Mouse (Mus musculus): ENCODE data around the gene Ncs1. TPM values are rescaled to one million over a fixed set of nuclear protein-coding genes. Genes with fewer than 3 reads are reported as not detected.

The Ncs1 gene
- polyA plus RNA-seq, 1 experiment from 2014 or later = 67.4 TPM

GRCm38 (mm10) chr2:31263746-31264378 is 18.2 kb downstream of the Ncs1 start:
- DNase-seq (ENCODE audit: low spot score, missing footprints) (no peak), ATAC-seq (ENCODE audit: low FRiP score) (no peak)
- Histone ChIP-seq H3K9ac (ENCODE audit: low read length) (0 out of 2 replicates have a peak overlapping the region, but pooled peaks have one; percentile 16), H3K27ac (ENCODE audit: low read depth, low read length) (no peak overlapping the region), H3K36me3 (ENCODE audit: control insufficient read depth, insufficient read depth, low read length) (no peaks in the 10 kb centered on the region), H3K27me3 (ENCODE audit: control insufficient read depth, insufficient read depth, low read length) (no peaks in the 10 kb centered on the region), H3K4me2 (no peak overlapping the region), H3K4me3 (ENCODE audit: low read depth, low read length) (no peak overlapping the region), H3K9me3 (ENCODE audit: control insufficient read depth, low read length) (no peaks in the 10 kb centered on the region), H3K4me1 (ENCODE audit: control insufficient read depth, insufficient read depth, low read length) (peaks cover 54% of the 10 kb centered on the region)
- 59% methylated on average over 10 of the region's 10 CpGs for WGBS

- peak; percentile 88 for DNase-seq (ENCODE audit: low spot score, missing footprints)
- Histone ChIP-seq H3K36me3 (ENCODE audit: control insufficient read depth, insufficient read depth, low read length) (no peaks in the 10 kb centered on the region), H3K4me3 (ENCODE audit: low read depth, low read length) (no peak overlapping the region), H3K9ac (ENCODE audit: low read length) (no peak overlapping the region), H3K4me1 (ENCODE audit: control insufficient read depth, insufficient read depth, low read length) (peaks cover 46% of the 10 kb centered on the region), H3K27ac (ENCODE audit: low read depth, low read length) (peak overlapping the region; percentile 48; the same call in 1 of the 2 replicates), H3K4me2 (no peak overlapping the region), H3K27me3 (ENCODE audit: control insufficient read depth, insufficient read depth, low read length) (no peaks in the 10 kb centered on the region), H3K9me3 (ENCODE audit: control insufficient read depth, low read length) (no peaks in the 10 kb centered on the region)
- ATAC-seq (ENCODE audit: low FRiP score) = peak; percentile 69
- 20% methylated on average over 6 of the region's 6 CpGs for WGBS
These were observed 21.8 kb downstream of the Ncs1 start for GRCm38 (mm10) chr2:31267447-31267846.

- WGBS = 36% methylated on average over 5 of the region's 5 CpGs
- Histone ChIP-seq H3K27me3 (ENCODE audit: control insufficient read depth, insufficient read depth, low read length) (no peaks in the 10 kb centered on the region), H3K4me3 (ENCODE audit: low read depth, low read length) (no peak overlapping the region), H3K4me2 (no peak overlapping the region), H3K4me1 (ENCODE audit: control insufficient read depth, insufficient read depth, low read length) (peaks cover 46% of the 10 kb centered on the region), H3K9me3 (ENCODE audit: control insufficient read depth, low read length) (no peaks in the 10 kb centered on the region), H3K9ac (ENCODE audit: low read length) (no peak overlapping the region), H3K27ac (ENCODE audit: low read depth, low read length) (no peak overlapping the region), H3K36me3 (ENCODE audit: control insufficient read depth, insufficient read depth, low read length) (no peaks in the 10 kb centered on the region)
- no peak for ATAC-seq (ENCODE audit: low FRiP score)
- DNase-seq (ENCODE audit: low spot score, missing footprints) = no peak
These were observed 23.0 kb downstream of the Ncs1 start for GRCm38 (mm10) chr2:31268631-31269030.

- Histone ChIP-seq H3K4me3 (ENCODE audit: low read depth, low read length) (no peak overlapping the region), H3K9ac (ENCODE audit: low read length) (no peak overlapping the region), H3K4me2 (no peak overlapping the region), H3K4me1 (ENCODE audit: control insufficient read depth, insufficient read depth, low read length) (peaks cover 42% of the 10 kb centered on the region), H3K36me3 (ENCODE audit: control insufficient read depth, insufficient read depth, low read length) (no peaks in the 10 kb centered on the region), H3K27ac (ENCODE audit: low read depth, low read length) (no peak overlapping the region), H3K9me3 (ENCODE audit: control insufficient read depth, low read length) (no peaks in the 10 kb centered on the region), H3K27me3 (ENCODE audit: control insufficient read depth, insufficient read depth, low read length) (no peaks in the 10 kb centered on the region)
- no peak for ATAC-seq (ENCODE audit: low FRiP score)
- WGBS = 91% methylated on average over 6 of the region's 6 CpGs
- no peak for DNase-seq (ENCODE audit: low spot score, missing footprints)
These were observed 23.6 kb downstream of the Ncs1 start for GRCm38 (mm10) chr2:31269188-31269587.

GRCm38 (mm10) chr2:31269847-31270246 is 24.2 kb downstream of the Ncs1 start:
- no peaks in the 10 kb centered on the region for H3K27me3 ChIP-seq (ENCODE audit: control insufficient read depth, insufficient read depth, low read length)
- no peaks in the 10 kb centered on the region for H3K36me3 ChIP-seq (ENCODE audit: control insufficient read depth, insufficient read depth, low read length)
- no peak overlapping the region for H3K27ac ChIP-seq (ENCODE audit: low read depth, low read length)
- ATAC-seq (ENCODE audit: low FRiP score) (no peak), DNase-seq (ENCODE audit: low spot score, missing footprints) (no peak)
- no peak overlapping the region for H3K4me3 ChIP-seq (ENCODE audit: low read depth, low read length)
- H3K9ac ChIP-seq (ENCODE audit: low read length) = no peak overlapping the region
- H3K4me2 ChIP-seq = no peak overlapping the region
- no peaks in the 10 kb centered on the region for H3K9me3 ChIP-seq (ENCODE audit: control insufficient read depth, low read length)
- 92% methylated on average over 10 of the region's 10 CpGs for WGBS
- H3K4me1 ChIP-seq (ENCODE audit: control insufficient read depth, insufficient read depth, low read length) = peaks cover 35% of the 10 kb centered on the region

GRCm38 (mm10) chr2:31270470-31270869 is 24.8 kb downstream of the Ncs1 start:
- no peak overlapping the region for H3K4me3 ChIP-seq (ENCODE audit: low read depth, low read length)
- peaks cover 29% of the 10 kb centered on the region for H3K4me1 ChIP-seq (ENCODE audit: control insufficient read depth, insufficient read depth, low read length)
- 0 out of 2 replicates have a peak, but pooled peaks cover under 1% of the 10 kb centered on the region for H3K36me3 ChIP-seq (ENCODE audit: control insufficient read depth, insufficient read depth, low read length)
- WGBS = 90% methylated on average over 8 of the region's 8 CpGs
- H3K27me3 ChIP-seq (ENCODE audit: control insufficient read depth, insufficient read depth, low read length) = no peaks in the 10 kb centered on the region
- H3K4me2 ChIP-seq = no peak overlapping the region
- no peak overlapping the region for H3K9ac ChIP-seq (ENCODE audit: low read length)
- no peak overlapping the region for H3K27ac ChIP-seq (ENCODE audit: low read depth, low read length)
- DNase-seq (ENCODE audit: low spot score, missing footprints) (no peak), ATAC-seq (ENCODE audit: low FRiP score) (no peak)
- H3K9me3 ChIP-seq (ENCODE audit: control insufficient read depth, low read length) = no peaks in the 10 kb centered on the region

- Histone ChIP-seq H3K4me1 (ENCODE audit: control insufficient read depth, insufficient read depth, low read length) (peaks cover 24% of the 10 kb centered on the region), H3K9me3 (ENCODE audit: control insufficient read depth, low read length) (no peaks in the 10 kb centered on the region), H3K27me3 (ENCODE audit: control insufficient read depth, insufficient read depth, low read length) (no peaks in the 10 kb centered on the region), H3K36me3 (ENCODE audit: control insufficient read depth, insufficient read depth, low read length) (peaks cover 5% of the 10 kb centered on the region; the same call in 1 of the 2 replicates), H3K4me3 (ENCODE audit: low read depth, low read length) (no peak overlapping the region), H3K27ac (ENCODE audit: low read depth, low read length) (no peak overlapping the region), H3K9ac (ENCODE audit: low read length) (no peak overlapping the region), H3K4me2 (no peak overlapping the region)
- WGBS = 93% methylated on average over 1 of the region's 1 CpGs
- no peak for DNase-seq (ENCODE audit: low spot score, missing footprints)
- ATAC-seq (ENCODE audit: low FRiP score) = no peak
These were observed 25.4 kb downstream of the Ncs1 start for GRCm38 (mm10) chr2:31271071-31271470.

GRCm38 (mm10) chr2:31274993-31275392 is 29.4 kb downstream of the Ncs1 start:
- Histone ChIP-seq H3K4me2 (no peak overlapping the region), H3K4me1 (ENCODE audit: control insufficient read depth, insufficient read depth, low read length) (no peaks in the 10 kb centered on the region), H3K27ac (ENCODE audit: low read depth, low read length) (no peak overlapping the region), H3K9me3 (ENCODE audit: control insufficient read depth, low read length) (no peaks in the 10 kb centered on the region), H3K36me3 (ENCODE audit: control insufficient read depth, insufficient read depth, low read length) (peaks cover 5% of the 10 kb centered on the region; the same call in 1 of the 2 replicates), H3K27me3 (ENCODE audit: control insufficient read depth, insufficient read depth, low read length) (no peaks in the 10 kb centered on the region), H3K9ac (ENCODE audit: low read length) (no peak overlapping the region), H3K4me3 (ENCODE audit: low read depth, low read length) (no peak overlapping the region)
- DNase-seq (ENCODE audit: low spot score, missing footprints) (no peak), ATAC-seq (ENCODE audit: low FRiP score) (no peak)
- WGBS = 96% methylated on average over 6 of the region's 6 CpGs

- WGBS = 81% methylated on average over 6 of the region's 6 CpGs
- H3K4me2 ChIP-seq = no peak overlapping the region
- ATAC-seq (ENCODE audit: low FRiP score) (no peak), DNase-seq (ENCODE audit: low spot score, missing footprints) (no peak)
- H3K9ac ChIP-seq (ENCODE audit: low read length) = no peak overlapping the region
- no peak overlapping the region for H3K27ac ChIP-seq (ENCODE audit: low read depth, low read length)
- H3K36me3 ChIP-seq (ENCODE audit: control insufficient read depth, insufficient read depth, low read length) = peaks cover 5% of the 10 kb centered on the region; the same call in 1 of the 2 replicates
- no peaks in the 10 kb centered on the region for H3K27me3 ChIP-seq (ENCODE audit: control insufficient read depth, insufficient read depth, low read length)
- H3K9me3 ChIP-seq (ENCODE audit: control insufficient read depth, low read length) = no peaks in the 10 kb centered on the region
- no peak overlapping the region for H3K4me3 ChIP-seq (ENCODE audit: low read depth, low read length)
- H3K4me1 ChIP-seq (ENCODE audit: control insufficient read depth, insufficient read depth, low read length) = no peaks in the 10 kb centered on the region
These were observed 32.2 kb downstream of the Ncs1 start for GRCm38 (mm10) chr2:31277810-31278209.

All from midbrain, embryonic 11.5 days (tissue).